Mouse (Mus musculus) midbrain, embryonic 12.5 days (tissue): Measurements from ENCODE around the gene Rabgap1l. TPM values are rescaled to one million over a fixed set of nuclear protein-coding genes. Genes with fewer than 3 reads are reported as not detected.

Experiments
- ATAC-seq: fragments of 200-750 bp; cut with Nextera tagmentation; 2 replicates; pipeline ENCODE4 v1.8.0; 2017; ENCODE audit warnings: low read depth, moderate TSS enrichment, moderate library complexity; ENCODE audit not compliant: low FRiP score
- H3K27ac ChIP-seq: fragments of 300-500 bp; sonication (generic); replicated peaks from 2 replicates; pipeline ENCODE4 v1.5.1; 2016; ENCODE audit warnings: mild to moderate bottlenecking
- H3K27me3 ChIP-seq: fragments of 300-500 bp; sonication (generic); 2 replicates; pipeline ENCODE4 v1.6.1; 2016; ENCODE audit warnings: mild to moderate bottlenecking
- H3K36me3 ChIP-seq: fragments of 300-500 bp; sonication (generic); 2 replicates; pipeline ENCODE4 v1.6.1; 2016
- H3K4me1 ChIP-seq: fragments of 300-500 bp; sonication (generic); 2 replicates; pipeline ENCODE4 v1.6.1; 2016
- H3K4me2 ChIP-seq: fragments of 300-500 bp; sonication (generic); replicated peaks from 2 replicates; pipeline ENCODE4 v1.6.1; 2016; ENCODE audit warnings: mild to moderate bottlenecking, moderate library complexity
- H3K4me3 ChIP-seq: fragments of 300-500 bp; sonication (generic); 2 replicates; pipeline ENCODE4 v1.5.1; 2016; ENCODE audit warnings: mild to moderate bottlenecking
- H3K9ac ChIP-seq: fragments of 300-500 bp; sonication (generic); replicated peaks from 2 replicates; pipeline ENCODE4 v1.6.1; 2016; ENCODE audit warnings: mild to moderate bottlenecking, moderate library complexity
- H3K9me3 ChIP-seq: fragments of 300-500 bp; sonication (generic); 2 replicates; pipeline ENCODE4 v1.6.1; 2016; ENCODE audit warnings: mild to moderate bottlenecking
- WGBS: fragments of 180-500 bp; shearing (Covaris S2); methylation state at CpG from one replicate; pipeline ENCODE4 v1.1.7; 2016; 5-methylcytosine and 5-hydroxymethylcytosine counted together
- polyA plus RNA-seq: library from polyadenylated mRNA; unstranded; fragments of >200 nt; fragmentation: Nextera tagmentation; extraction: Ambion mirVana; gene quantifications from 2 replicates; pipeline ENCODE4 v1.2.1, GENCODE M21; 2016

Rabgap1l gene
- polyA plus RNA-seq, 1 experiment from 2014 or later = 21.2 TPM

- WGBS = 78% methylated on average over 2 of the region's 2 CpGs
- H3K9me3 ChIP-seq = no peaks in the 10 kb centered on the region
- no peak overlapping the region for H3K4me3 ChIP-seq
- H3K4me2 ChIP-seq = no peak overlapping the region
- no peaks in the 10 kb centered on the region for H3K4me1 ChIP-seq
- H3K27ac ChIP-seq = no peak overlapping the region
- H3K9ac ChIP-seq = no peak overlapping the region
- no peaks in the 10 kb centered on the region for H3K27me3 ChIP-seq
- no peaks in the 10 kb centered on the region for H3K36me3 ChIP-seq
- ATAC-seq = no peak
Observed at GRCm38 (mm10) chr1:160734743-160735142, 58.3 kb downstream of the Rabgap1l start.

GRCm38 (mm10) chr1:160729944-160730343 lies 63.1 kb downstream of the Rabgap1l start:
- no peak overlapping the region for H3K4me3 ChIP-seq
- H3K4me1 ChIP-seq = no peaks in the 10 kb centered on the region
- WGBS = 87% methylated on average over 4 of the region's 4 CpGs
- no peak for ATAC-seq
- no peak overlapping the region for H3K27ac ChIP-seq
- H3K4me2 ChIP-seq = no peak overlapping the region
- no peaks in the 10 kb centered on the region for H3K9me3 ChIP-seq
- H3K27me3 ChIP-seq = no peaks in the 10 kb centered on the region
- no peaks in the 10 kb centered on the region for H3K36me3 ChIP-seq
- no peak overlapping the region for H3K9ac ChIP-seq

GRCm38 (mm10) chr1:160717742-160718141 lies 75.3 kb downstream of the Rabgap1l start:
- WGBS = 16% methylated on average over 3 of the region's 3 CpGs
- no peaks in the 10 kb centered on the region for H3K9me3 ChIP-seq
- ATAC-seq = no peak

GRCm38 (mm10) chr1:160714685-160715084 lies 78.3 kb downstream of the Rabgap1l start:
- no peak for ATAC-seq
- Histone ChIP-seq H3K4me1 (no peaks in the 10 kb centered on the region), H3K4me3 (no peak overlapping the region), H3K4me2 (no peak overlapping the region), H3K9ac (no peak overlapping the region), H3K9me3 (no peaks in the 10 kb centered on the region), H3K36me3 (no peaks in the 10 kb centered on the region), H3K27me3 (no peaks in the 10 kb centered on the region), H3K27ac (no peak overlapping the region)

More at GRCm38 (mm10) chr1:160717742-160718141, 75.3 kb downstream of the Rabgap1l start:
- Histone ChIP-seq H3K4me2 (no peak overlapping the region), H3K4me3 (no peak overlapping the region), H3K4me1 (no peaks in the 10 kb centered on the region), H3K27ac (no peak overlapping the region), H3K27me3 (no peaks in the 10 kb centered on the region), H3K36me3 (no peaks in the 10 kb centered on the region), H3K9ac (no peak overlapping the region)

- Histone ChIP-seq H3K27ac (no peak overlapping the region), H3K4me1 (no peaks in the 10 kb centered on the region), H3K4me3 (no peak overlapping the region), H3K27me3 (no peaks in the 10 kb centered on the region), H3K9me3 (no peaks in the 10 kb centered on the region), H3K36me3 (no peaks in the 10 kb centered on the region), H3K9ac (no peak overlapping the region), H3K4me2 (no peak overlapping the region)
- WGBS = 91% methylated on average over 4 of the region's 4 CpGs
- ATAC-seq = no peak
Observed at GRCm38 (mm10) chr1:160713887-160714286, 79.1 kb downstream of the Rabgap1l start.

- Histone ChIP-seq H3K9ac (no peak overlapping the region), H3K27me3 (no peaks in the 10 kb centered on the region), H3K36me3 (no peaks in the 10 kb centered on the region), H3K27ac (no peak overlapping the region), H3K4me1 (no peaks in the 10 kb centered on the region), H3K4me3 (no peak overlapping the region), H3K9me3 (no peaks in the 10 kb centered on the region), H3K4me2 (no peak overlapping the region)
- no peak for ATAC-seq
- 96% methylated on average over 1 of the region's 1 CpGs for WGBS
Observed at GRCm38 (mm10) chr1:160713383-160713782, 79.6 kb downstream of the Rabgap1l start.

- H3K36me3 ChIP-seq = no peaks in the 10 kb centered on the region
- no peak overlapping the region for H3K27ac ChIP-seq
- H3K9me3 ChIP-seq = no peaks in the 10 kb centered on the region
- H3K4me2 ChIP-seq = no peak overlapping the region
- H3K4me1 ChIP-seq = no peaks in the 10 kb centered on the region
- no peak overlapping the region for H3K4me3 ChIP-seq
- ATAC-seq = no peak
- H3K9ac ChIP-seq = no peak overlapping the region
- no peaks in the 10 kb centered on the region for H3K27me3 ChIP-seq
Observed at GRCm38 (mm10) chr1:160710539-160710938, 82.5 kb downstream of the Rabgap1l start.

GRCm38 (mm10) chr1:160704596-160704995 lies 88.4 kb downstream of the Rabgap1l start:
- no peaks in the 10 kb centered on the region for H3K36me3 ChIP-seq
- WGBS = 95% methylated on average over 2 of the region's 2 CpGs
- no peak overlapping the region for H3K9ac ChIP-seq
- no peaks in the 10 kb centered on the region for H3K27me3 ChIP-seq
- no peaks in the 10 kb centered on the region for H3K4me1 ChIP-seq
- no peak overlapping the region for H3K27ac ChIP-seq
- no peak overlapping the region for H3K4me3 ChIP-seq
- no peak overlapping the region for H3K4me2 ChIP-seq
- no peak for ATAC-seq
- H3K9me3 ChIP-seq = no peaks in the 10 kb centered on the region

- Histone ChIP-seq H3K4me2 (no peak overlapping the region), H3K36me3 (no peaks in the 10 kb centered on the region)
- no peak for ATAC-seq
Observed at GRCm38 (mm10) chr1:160703813-160704212, 89.2 kb downstream of the Rabgap1l start.

GRCm38 (mm10) chr1:160693094-160693447 lies 99.9 kb downstream of the Rabgap1l start:
- H3K9me3 ChIP-seq = no peaks in the 10 kb centered on the region
- H3K4me1 ChIP-seq = no peaks in the 10 kb centered on the region
- H3K36me3 ChIP-seq = no peaks in the 10 kb centered on the region
- H3K27ac ChIP-seq = no peak overlapping the region
- no peak for ATAC-seq
- no peak overlapping the region for H3K9ac ChIP-seq
- no peak overlapping the region for H3K4me2 ChIP-seq
- no peaks in the 10 kb centered on the region for H3K27me3 ChIP-seq
- no peak overlapping the region for H3K4me3 ChIP-seq
- WGBS = 83% methylated on average over 1 of the region's 1 CpGs

More at GRCm38 (mm10) chr1:160703813-160704212, 89.2 kb downstream of the Rabgap1l start:
- no peak overlapping the region for H3K27ac ChIP-seq
- WGBS = 96% methylated on average over 6 of the region's 6 CpGs
- no peak overlapping the region for H3K4me3 ChIP-seq
- no peaks in the 10 kb centered on the region for H3K4me1 ChIP-seq
- no peaks in the 10 kb centered on the region for H3K27me3 ChIP-seq
- H3K9ac ChIP-seq = no peak overlapping the region
- H3K9me3 ChIP-seq = no peaks in the 10 kb centered on the region

GRCm38 (mm10) chr1:160692224-160693093 lies 100.6 kb downstream of the Rabgap1l start:
- no peak overlapping the region for H3K4me3 ChIP-seq
- H3K27ac ChIP-seq = no peak overlapping the region
- H3K4me2 ChIP-seq = no peak overlapping the region
- H3K27me3 ChIP-seq = no peaks in the 10 kb centered on the region
- H3K9ac ChIP-seq = no peak overlapping the region
- H3K36me3 ChIP-seq = no peaks in the 10 kb centered on the region
- WGBS = 87% methylated on average over 6 of the region's 6 CpGs
- H3K9me3 ChIP-seq = no peaks in the 10 kb centered on the region
- no peaks in the 10 kb centered on the region for H3K4me1 ChIP-seq
- no peak for ATAC-seq

GRCm38 (mm10) chr1:160691196-160691590 lies 101.8 kb downstream of the Rabgap1l start:
- Histone ChIP-seq H3K9me3 (no peaks in the 10 kb centered on the region), H3K4me3 (no peak overlapping the region), H3K36me3 (no peaks in the 10 kb centered on the region), H3K27ac (no peak overlapping the region), H3K9ac (no peak overlapping the region), H3K27me3 (no peaks in the 10 kb centered on the region), H3K4me2 (no peak overlapping the region), H3K4me1 (no peaks in the 10 kb centered on the region)
- 88% methylated on average over 1 of the region's 1 CpGs for WGBS
- ATAC-seq = no peak
